In the genomic region with DNA sequence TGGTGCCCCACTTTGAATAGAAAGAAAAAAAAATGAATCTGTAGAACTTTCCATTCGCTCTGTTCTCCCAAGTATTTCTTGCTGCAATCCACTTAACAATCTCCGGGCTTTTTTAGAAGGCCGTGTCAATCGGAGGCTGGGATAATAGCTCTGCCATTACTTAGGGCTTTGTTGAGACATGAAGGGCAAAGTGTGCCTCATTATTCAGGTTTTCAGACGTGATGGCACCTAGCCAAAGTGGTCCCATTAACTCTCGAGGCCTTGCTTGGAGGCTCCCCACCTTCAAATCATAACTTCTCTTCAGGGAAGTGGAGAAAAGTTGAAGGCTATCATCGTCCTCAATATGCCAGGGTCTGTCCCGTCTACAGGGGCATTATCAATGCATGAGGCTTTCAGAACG, we compare ENCODE assay signal across 27 mouse cellular contexts.
"Had no signal": no experiment of that assay in that cellular context is flagged by ENCODE, and none has a peak within 500 bp of the region (broad histone marks: within the 10 kb centered on the region; RNA-seq: fewer than 3 reads in every experiment).

No protein-coding gene starts in this region.

- H3K9ac ChIP-seq: heart, embryonic 13.5 days; heart, embryonic 15.5 days; hindbrain, embryonic 13.5 days; hindbrain, embryonic 15.5 days; kidney, embryonic 15.5 days; limb, embryonic 13.5 days; limb, embryonic 15.5 days; liver, embryonic 12.5 days; liver, embryonic 14.5 days had no signal

- ATAC-seq: hindbrain, postnatal 0 days; intestine, embryonic 16.5 days; liver, embryonic 12.5 days had no signal

- DNase-seq: gastrocnemius, postnatal 14 days; gastrocnemius, postnatal 36 days; heart, adult 11 months; heart, adult 2 months; heart, postnatal 14 days; heart, postnatal 36 days; kidney, adult 11 months; kidney, adult 2 months; kidney, adult 9 months; kidney, postnatal 14 days; kidney, postnatal 36 days; layer of hippocampus, adult 9-11 months; layer of hippocampus, postnatal 36 days; left cerebral cortex, postnatal 4 days had no signal

- H3K27ac ChIP-seq: heart, adult 2 months; heart, embryonic 13.5 days; heart, embryonic 15.5 days; hindbrain, embryonic 13.5 days; hindbrain, embryonic 15.5 days; hindbrain, postnatal 0 days; kidney, embryonic 15.5 days; kidney, postnatal 0 days; limb, embryonic 13.5 days; limb, embryonic 15.5 days; liver, embryonic 12.5 days; liver, embryonic 14.5 days had no signal

- H3K4me3 ChIP-seq: heart, adult 2 months; heart, embryonic 13.5 days; heart, embryonic 15.5 days; hindbrain, embryonic 13.5 days; hindbrain, embryonic 15.5 days; kidney, embryonic 15.5 days; limb, embryonic 13.5 days; limb, embryonic 15.5 days; liver, embryonic 12.5 days had no signal

- H3K4me2 ChIP-seq: heart, embryonic 11.5 days; heart, embryonic 13.5 days; heart, embryonic 15.5 days; hindbrain, embryonic 13.5 days; hindbrain, embryonic 15.5 days; kidney, embryonic 15.5 days; limb, embryonic 13.5 days; limb, embryonic 15.5 days; liver, embryonic 12.5 days had no signal

- H3K4me1 ChIP-seq: heart, embryonic 13.5 days; heart, embryonic 15.5 days; hindbrain, embryonic 15.5 days; kidney, embryonic 15.5 days; limb, embryonic 13.5 days; limb, embryonic 15.5 days; liver, embryonic 12.5 days had no signal

- H3K36me3 ChIP-seq: heart, embryonic 13.5 days; heart, embryonic 15.5 days; hindbrain, embryonic 13.5 days; hindbrain, embryonic 15.5 days; kidney, embryonic 15.5 days; limb, embryonic 13.5 days; limb, embryonic 15.5 days; liver, embryonic 12.5 days had no signal

- H3K9me3 ChIP-seq: heart, embryonic 13.5 days; heart, embryonic 15.5 days; hindbrain, embryonic 13.5 days; hindbrain, embryonic 15.5 days; kidney, embryonic 15.5 days; limb, embryonic 13.5 days; limb, embryonic 15.5 days had no signal

- H3K27me3 ChIP-seq: heart, embryonic 13.5 days; heart, embryonic 15.5 days; hindbrain, embryonic 15.5 days; kidney, embryonic 15.5 days; limb, embryonic 13.5 days; limb, embryonic 15.5 days; liver, embryonic 12.5 days had no signal
